Comparison of ENCODE assay signal across 7 mouse cellular contexts in genomic region chr12:85824438-85825264, GRCm38 (mm10). TPM values are rescaled to one million over a fixed set of nuclear protein-coding genes. Genes with fewer than 3 reads are reported as not detected.
DNase-seq lines count a peak whose midpoint lies in the region; ATAC-seq lines count a peak whose summit lies in the region.

Gene Erg28, minus strand, starts transcription at chr12:85824550.
Gene Ttll5, plus strand, starts transcription at chr12:85824659.

- peak within 1 kb of the TSS; percentile 65 for H3K4me2 ChIP-seq in embryonic facial prominence, embryonic 11.5 days (ENCODE audit: low read depth, low read length)
- peak within 1 kb of the TSS; percentile 76 for H3K4me2 ChIP-seq in midbrain, embryonic 13.5 days (replicated peaks)

- ATAC-seq in embryonic facial prominence, embryonic 11.5 days (replicated peaks; ENCODE audit: insufficient number of reproducible peaks, low FRiP score, low TSS enrichment, low read depth): peak; percentile 98
- peak; percentile 94 for ATAC-seq in granulocyte monocyte progenitor cell, adult 5-6 weeks (replicated peaks; ENCODE audit: poor library complexity, severe bottlenecking)
- ATAC-seq in midbrain, embryonic 13.5 days: peak; percentile 99

- H3K36me3 ChIP-seq in embryonic facial prominence, embryonic 11.5 days (replicated peaks; ENCODE audit: control insufficient read depth, insufficient read depth, low read depth, low read length): no peaks in the 10 kb centered on the region
- peaks cover 55% of the 10 kb centered on the region for H3K36me3 ChIP-seq in limb, embryonic 10.5 days
- peaks cover 25% of the 10 kb centered on the region for H3K36me3 ChIP-seq in midbrain, embryonic 13.5 days

- H3K4me3 ChIP-seq in embryonic facial prominence, embryonic 11.5 days (ENCODE audit: low read depth, low read length): peak within 1 kb of the TSS; percentile 83
- peak within 1 kb of the TSS; percentile 90 for H3K4me3 ChIP-seq in limb, embryonic 10.5 days
- peak within 1 kb of the TSS; percentile 83 for H3K4me3 ChIP-seq in midbrain, embryonic 13.5 days (replicated peaks)

- peak; percentile 96 for DNase-seq in adrenal gland, postnatal 14 days
- DNase-seq in embryonic facial prominence, embryonic 11.5 days (ENCODE audit: low spot score): peak; percentile 94
- peak; percentile 96 for DNase-seq in kidney, adult 11 months
- DNase-seq in limb, embryonic 10.5 days (ENCODE audit: low spot score): peak; percentile 95
- peak; percentile 94 for DNase-seq in spleen, adult 12 weeks (ENCODE audit: low spot score)

- H3K4me1 ChIP-seq in embryonic facial prominence, embryonic 11.5 days (ENCODE audit: control insufficient read depth, insufficient read depth, low read length): no peaks in the 10 kb centered on the region
- peaks cover 16% of the 10 kb centered on the region for H3K4me1 ChIP-seq in limb, embryonic 10.5 days
- H3K4me1 ChIP-seq in midbrain, embryonic 13.5 days (replicated peaks): peaks cover 32% of the 10 kb centered on the region

- under 1% methylated on average over 67 of the region's 67 CpGs for WGBS in embryonic facial prominence, embryonic 11.5 days
- under 1% methylated on average over 67 of the region's 67 CpGs for WGBS in limb, embryonic 10.5 days
- WGBS in midbrain, embryonic 13.5 days: under 1% methylated on average over 67 of the region's 67 CpGs

- peak within 1 kb of the TSS; percentile 89 for H3K27ac ChIP-seq in embryonic facial prominence, embryonic 11.5 days (replicated peaks; ENCODE audit: low read depth, low read length)
- peak within 1 kb of the TSS; percentile 96 for H3K27ac ChIP-seq in limb, embryonic 10.5 days
- H3K27ac ChIP-seq in midbrain, embryonic 13.5 days: peak within 1 kb of the TSS; percentile 93

- peak within 1 kb of the TSS; percentile 71 for H3K9ac ChIP-seq in embryonic facial prominence, embryonic 11.5 days (replicated peaks; ENCODE audit: low read length)
- peak within 1 kb of the TSS; percentile 83 for H3K9ac ChIP-seq in midbrain, embryonic 13.5 days (replicated peaks)

- no peaks in the 10 kb centered on the region for H3K27me3 ChIP-seq in embryonic facial prominence, embryonic 11.5 days (ENCODE audit: control insufficient read depth, insufficient read depth, low read length)
- H3K27me3 ChIP-seq in limb, embryonic 10.5 days (ENCODE audit: low read depth, poor library complexity, severe bottlenecking): no peaks in the 10 kb centered on the region
- no peaks in the 10 kb centered on the region for H3K27me3 ChIP-seq in midbrain, embryonic 13.5 days

- no peaks in the 10 kb centered on the region for H3K9me3 ChIP-seq in embryonic facial prominence, embryonic 11.5 days (replicated peaks; ENCODE audit: control insufficient read depth, low read length)
- no peaks in the 10 kb centered on the region for H3K9me3 ChIP-seq in limb, embryonic 10.5 days (replicated peaks)
- H3K9me3 ChIP-seq in midbrain, embryonic 13.5 days: no peaks in the 10 kb centered on the region

RNA-seq across cellular contexts. Expression of gene Erg28, which starts in this region (rescaled TPM):
- total RNA-seq in adrenal gland, postnatal 14 days (2021): 28.5 and 29.1 TPM in 2 replicates
- polyA plus RNA-seq in embryonic facial prominence, embryonic 11.5 days (2014; fragmentation: Nextera tagmentation; extraction: Ambion mirVana): 115 and 125 TPM in 2 replicates
- total RNA-seq in granulocyte monocyte progenitor cell, adult 5-6 weeks (2014; fragmentation: Nextera tagmentation): 64.0 and 79.4 TPM in 2 replicates
- total RNA-seq in granulocyte monocyte progenitor cell, adult 5-6 weeks (2017): 82.2 and 90.4 TPM in 2 replicates
- polyA plus RNA-seq in limb, embryonic 10.5 days (2016; fragmentation: Nextera tagmentation; extraction: Ambion mirVana): 109 and 112 TPM in 2 replicates
- 92.9 and 93.0 TPM in 2 replicates for polyA plus RNA-seq in midbrain, embryonic 13.5 days (2015; fragmentation: Nextera tagmentation; extraction: Ambion mirVana)

RNA-seq across cellular contexts. Expression of gene Ttll5, which starts in this region (rescaled TPM):
- 18.0 and 21.9 TPM in 2 replicates for total RNA-seq in adrenal gland, postnatal 14 days (2021)
- 14.3 and 16.4 TPM in 2 replicates for polyA plus RNA-seq in embryonic facial prominence, embryonic 11.5 days (2014; fragmentation: Nextera tagmentation; extraction: Ambion mirVana)
- 25.0 and 36.1 TPM in 2 replicates for total RNA-seq in granulocyte monocyte progenitor cell, adult 5-6 weeks (2014; fragmentation: Nextera tagmentation)
- 22.9 and 26.9 TPM in 2 replicates for total RNA-seq in granulocyte monocyte progenitor cell, adult 5-6 weeks (2017)
- 18.9 and 22.4 TPM in 2 replicates for polyA plus RNA-seq in limb, embryonic 10.5 days (2016; fragmentation: Nextera tagmentation; extraction: Ambion mirVana)
- polyA plus RNA-seq in midbrain, embryonic 13.5 days (2015; fragmentation: Nextera tagmentation; extraction: Ambion mirVana): 13.6 and 14.0 TPM in 2 replicates

Comparison
In these comparisons a context has a peak if more than half of its experiments do, and no peak if none do; other contexts are left out.
1. Peak in every context shown above with its lines: DNase-seq, ATAC-seq, H3K4me3 ChIP-seq and H3K27ac ChIP-seq.